Mouse (Mus musculus) ES-Bruce4 (cell line): ENCODE measurements around the gene Cyth3. TPM values are rescaled to one million over a fixed set of nuclear protein-coding genes. Genes with fewer than 3 reads are reported as not detected.

Experiments used
- H3K27ac ChIP-seq: 2 replicates; pipeline ENCODE4 v1.5.1; 2012; ENCODE audit warnings: low read length, inconsistent platforms; ENCODE audit not compliant: insufficient read depth
- H3K27me3 ChIP-seq: 2 replicates; pipeline ENCODE4 v1.6.1; 2012; ENCODE audit warnings: mild to moderate bottlenecking, low read length, inconsistent platforms; ENCODE audit not compliant: control insufficient read depth, poor library complexity, insufficient read depth, severe bottlenecking
- H3K36me3 ChIP-seq: 2 replicates; pipeline ENCODE4 v1.6.1; 2012; ENCODE audit warnings: inconsistent platforms, mild to moderate bottlenecking, low read length, moderate library complexity; ENCODE audit not compliant: control insufficient read depth, poor library complexity, insufficient read depth, severe bottlenecking
- H3K4me1 ChIP-seq: one replicate; pipeline ENCODE4 v1.8.1; 2011; ENCODE audit warnings: low read length; ENCODE audit not compliant: control insufficient read depth, insufficient read depth
- H3K4me3 ChIP-seq: 2 replicates; pipeline ENCODE4 v1.5.1; 2011; ENCODE audit warnings: low read depth, mild to moderate bottlenecking, low read length
- H3K9ac ChIP-seq: 2 replicates; pipeline ENCODE4 v1.6.1; 2012; ENCODE audit warnings: low read depth, mild to moderate bottlenecking, inconsistent platforms; ENCODE audit not compliant: poor library complexity, severe bottlenecking
- H3K9me3 ChIP-seq: replicated peaks from 2 replicates; pipeline ENCODE4 v1.6.1; 2012; ENCODE audit warnings: mild to moderate bottlenecking, low read length, inconsistent platforms; ENCODE audit not compliant: control insufficient read depth, poor library complexity, insufficient read depth, severe bottlenecking
- CTCF ChIP-seq: IDR thresholded peaks from one replicate; pipeline ENCODE4 v1.8.1; 2011; ENCODE audit warnings: low read depth, low read length
- EP300 ChIP-seq: IDR thresholded peaks from 2 replicates; pipeline ENCODE4 v1.6.1; 2011; ENCODE audit warnings: low read depth, low read length; ENCODE audit not compliant: insufficient read depth
- POLR2A ChIP-seq: IDR thresholded peaks from one replicate; pipeline ENCODE4 v1.8.1; 2011; ENCODE audit warnings: low read length; ENCODE audit not compliant: insufficient read depth
- polyA plus RNA-seq: library from polyadenylated mRNA; stranded (reverse); fragments of >200 nt; gene quantifications from 2 replicates; pipeline ENCODE4 v1.2.4, GENCODE M21; 2011; ENCODE audit warnings: low read depth; ENCODE audit not compliant: missing spikeins, insufficient read depth, insufficient read length

Cyth3 gene
- polyA plus RNA-seq, 1 experiment: 15.5 TPM

- Histone ChIP-seq H3K4me1 (no peaks in the 10 kb centered on the region), H3K27ac (no peak overlapping the region), H3K36me3 (no peaks in the 10 kb centered on the region), H3K27me3 (no peaks in the 10 kb centered on the region), H3K4me3 (no peak overlapping the region), H3K9me3 (no peaks in the 10 kb centered on the region), H3K9ac (no peak overlapping the region)
- TF ChIP-seq POLR2A (no peak), CTCF (no peak), EP300 (no peak)
Observed at GRCm38 (mm10) chr5:143618585-143618984, 3.7 kb upstream of the Cyth3 start.

GRCm38 (mm10) chr5:143620196-143620595, 2.1 kb upstream of the Cyth3 start:
- no peak overlapping the region for H3K27ac ChIP-seq
- TF ChIP-seq CTCF (no peak), EP300 (no peak), POLR2A (no peak)
- H3K4me1 ChIP-seq: no peaks in the 10 kb centered on the region
- no peaks in the 10 kb centered on the region for H3K9me3 ChIP-seq
- no peak overlapping the region for H3K4me3 ChIP-seq
- H3K36me3 ChIP-seq: no peaks in the 10 kb centered on the region
- no peak overlapping the region for H3K9ac ChIP-seq
- no peaks in the 10 kb centered on the region for H3K27me3 ChIP-seq

GRCm38 (mm10) chr5:143620941-143621340, 1.3 kb upstream of the Cyth3 start:
- no peak overlapping the region for H3K4me3 ChIP-seq
- H3K27me3 ChIP-seq: no peaks in the 10 kb centered on the region
- H3K9me3 ChIP-seq: no peaks in the 10 kb centered on the region
- no peak overlapping the region for H3K9ac ChIP-seq
- H3K4me1 ChIP-seq: peaks cover 1% of the 10 kb centered on the region
- no peak overlapping the region for H3K27ac ChIP-seq
- TF ChIP-seq EP300: no peak
- TF ChIP-seq POLR2A: no peak
- no peak for TF ChIP-seq CTCF
- H3K36me3 ChIP-seq: no peaks in the 10 kb centered on the region

- no peaks in the 10 kb centered on the region for H3K9me3 ChIP-seq
- TF ChIP-seq EP300 (no peak), CTCF (no peak), POLR2A (no peak)
- peak overlapping the region; percentile 91 for H3K9ac ChIP-seq
- peaks cover 1% of the 10 kb centered on the region for H3K4me1 ChIP-seq
- H3K36me3 ChIP-seq: no peaks in the 10 kb centered on the region
- no peaks in the 10 kb centered on the region for H3K27me3 ChIP-seq
- no peak overlapping the region for H3K27ac ChIP-seq
- peak overlapping the region; percentile 81 for H3K4me3 ChIP-seq
Observed at GRCm38 (mm10) chr5:143622623-143623150, 440 bp downstream of the Cyth3 start.

GRCm38 (mm10) chr5:143623356-143624295, 1.4 kb downstream of the Cyth3 start:
- H3K27ac ChIP-seq: no peak overlapping the region
- no peaks in the 10 kb centered on the region for H3K36me3 ChIP-seq
- no peak for TF ChIP-seq CTCF
- TF ChIP-seq POLR2A: no peak
- TF ChIP-seq EP300: no peak
- peaks cover 1% of the 10 kb centered on the region for H3K4me1 ChIP-seq
- H3K9ac ChIP-seq: no peak overlapping the region; the same call in 1 of the 2 replicates
- H3K27me3 ChIP-seq: no peaks in the 10 kb centered on the region
- no peak overlapping the region for H3K4me3 ChIP-seq
- no peaks in the 10 kb centered on the region for H3K9me3 ChIP-seq

GRCm38 (mm10) chr5:143624449-143624848, 2.2 kb downstream of the Cyth3 start:
- no peak overlapping the region for H3K9ac ChIP-seq
- no peak overlapping the region for H3K27ac ChIP-seq
- TF ChIP-seq EP300: no peak
- TF ChIP-seq CTCF: no peak
- no peak for TF ChIP-seq POLR2A
- no peaks in the 10 kb centered on the region for H3K36me3 ChIP-seq
- no peak overlapping the region for H3K4me3 ChIP-seq
- H3K9me3 ChIP-seq: no peaks in the 10 kb centered on the region
- no peaks in the 10 kb centered on the region for H3K27me3 ChIP-seq
- H3K4me1 ChIP-seq: peaks cover 1% of the 10 kb centered on the region
